Mouse (Mus musculus) bone marrow, adult 2 months (tissue): Measurements from ENCODE around the gene Auts2. TPM values are rescaled to one million over a fixed set of nuclear protein-coding genes. Genes with fewer than 3 reads are reported as not detected.

Experiments used
- H3K27ac ChIP-seq: fragments of 200-500 bp; 2 replicates; pipeline ENCODE4 v1.5.1; 2012; ENCODE audit warnings: low read depth, mild to moderate bottlenecking, control low read depth, inconsistent platforms, low read length; ENCODE audit not compliant: control insufficient read depth, poor library complexity, insufficient read depth
- H3K4me1 ChIP-seq: fragments of 200-500 bp; 2 replicates; pipeline ENCODE4 v1.6.1; 2011; ENCODE audit warnings: low read length; ENCODE audit not compliant: control insufficient read depth, insufficient read depth
- H3K4me3 ChIP-seq: fragments of 200-500 bp; replicated peaks from 2 replicates; pipeline ENCODE3; 2011; ENCODE audit warnings: mild to moderate bottlenecking, low read depth, low read length, control low read depth; ENCODE audit not compliant: control insufficient read depth
- CTCF ChIP-seq: fragments of 200-500 bp; IDR thresholded peaks from 2 replicates; pipeline ENCODE4 v1.5.1; 2011; ENCODE audit warnings: low read length, control low read depth; ENCODE audit not compliant: control insufficient read depth, insufficient read depth
- POLR2A ChIP-seq: fragments of 200-500 bp; IDR thresholded peaks from 2 replicates; pipeline ENCODE4 v1.6.1; 2011; ENCODE audit warnings: low read depth, mild to moderate bottlenecking, control low read depth, low read length, borderline replicate concordance; ENCODE audit not compliant: control insufficient read depth
- WGBS: fragments of 180-500 bp; shearing (Covaris S2); methylation state at CpG from one replicate; pipeline ENCODE4 v1.1.7; 2018; 5-methylcytosine and 5-hydroxymethylcytosine counted together
- polyA plus RNA-seq: library from polyadenylated mRNA; stranded (reverse); fragments of >200 nt; gene quantifications from 2 replicates; pipeline ENCODE4 v1.2.4, GENCODE M21; 2011; ENCODE audit warnings: low replicate concordance; ENCODE audit not compliant: missing spikeins, insufficient read depth, insufficient read length

Gene Auts2
- polyA plus RNA-seq, 1 experiment, result 1.5 TPM

DNA sequence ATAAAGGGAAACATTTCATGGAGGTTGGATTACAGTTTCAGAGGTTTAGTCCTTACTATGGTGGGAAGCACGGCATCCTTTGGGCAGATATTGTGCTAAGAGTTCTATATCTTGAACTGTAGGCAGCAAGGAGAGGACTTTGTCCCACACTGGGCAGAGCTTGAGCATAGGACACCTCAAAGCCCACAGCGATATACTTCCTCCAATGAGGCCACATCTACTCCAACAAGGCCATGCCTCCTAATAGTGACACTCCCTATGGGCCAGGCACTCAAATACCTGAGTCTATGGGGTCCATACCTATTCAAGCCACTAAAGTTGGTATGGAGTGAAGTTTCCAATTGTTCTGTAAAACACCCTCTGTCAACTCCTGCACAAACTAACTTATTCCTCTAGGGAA, 106.7 kb downstream of the Auts2 start:
- TF ChIP-seq CTCF (no peak), POLR2A (no peak)
- Histone ChIP-seq H3K27ac (no peak overlapping the region), H3K4me1 (no peaks in the 10 kb centered on the region), H3K4me3 (no peak overlapping the region)
- 71% methylated on average over 2 of the region's 2 CpGs for WGBS

DNA sequence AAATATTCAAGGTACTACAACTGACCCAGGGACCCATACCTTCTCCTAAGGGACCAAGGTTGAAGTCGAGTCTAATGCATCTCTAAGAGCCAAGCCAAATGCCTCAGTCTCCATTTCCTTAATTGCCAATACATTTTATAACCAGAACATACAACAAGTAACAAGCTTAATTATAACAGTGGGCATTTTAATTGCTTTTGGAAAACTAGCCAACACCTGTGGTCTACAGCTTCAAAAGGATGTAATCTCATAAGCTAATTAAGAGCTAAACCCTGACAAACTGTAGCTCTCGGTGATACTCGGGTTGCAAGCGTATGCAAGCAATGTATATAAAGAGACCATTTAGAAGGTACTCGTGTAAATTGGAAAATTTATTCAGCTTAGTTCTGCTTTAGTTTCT, 107.7 kb downstream of the Auts2 start:
- TF ChIP-seq CTCF (no peak), POLR2A (no peak)
- H3K27ac ChIP-seq, result no peak overlapping the region
- no peak overlapping the region for H3K4me3 ChIP-seq
- WGBS, result 86% methylated on average over 5 of the region's 5 CpGs
- no peaks in the 10 kb centered on the region for H3K4me1 ChIP-seq

DNA sequence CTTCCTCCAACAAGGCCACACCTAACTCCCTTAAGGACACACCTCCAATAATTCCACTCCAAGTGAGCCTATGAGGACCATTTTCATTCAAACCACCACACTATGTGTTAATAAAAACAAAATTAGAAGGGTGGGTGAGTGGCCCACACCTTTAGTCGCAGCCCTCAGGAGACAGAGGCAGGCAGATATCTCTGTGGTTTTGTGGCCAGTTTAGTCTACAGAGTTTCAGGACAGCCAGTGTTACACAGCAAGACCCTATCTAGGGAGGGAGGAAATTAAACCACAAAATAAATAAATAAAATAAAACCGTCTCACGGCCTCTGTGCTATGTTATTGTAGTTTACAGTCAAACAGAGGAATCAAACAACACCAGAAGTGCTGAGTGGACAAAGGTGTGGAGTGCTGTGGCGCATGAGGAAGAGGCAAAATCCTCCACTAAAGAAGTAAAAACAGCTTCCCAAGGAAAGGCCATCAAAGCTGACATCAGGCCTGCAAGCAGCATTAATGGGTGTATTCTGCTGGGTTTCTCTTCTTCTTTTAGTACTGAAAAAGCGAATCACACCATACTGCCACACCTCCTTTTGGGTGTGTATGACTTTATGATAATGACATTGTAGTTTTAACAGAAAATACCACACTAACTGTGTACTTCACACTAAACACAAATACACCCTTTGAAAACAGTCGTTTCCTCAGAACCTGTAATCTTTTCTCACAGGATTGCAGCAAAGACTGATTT, 109.6 kb downstream of the Auts2 start:
- WGBS, result 54% methylated on average over 6 of the region's 6 CpGs
- Histone ChIP-seq H3K4me1 (no peaks in the 10 kb centered on the region), H3K4me3 (no peak overlapping the region), H3K27ac (no peak overlapping the region)
- TF ChIP-seq CTCF (no peak), POLR2A (no peak)

DNA sequence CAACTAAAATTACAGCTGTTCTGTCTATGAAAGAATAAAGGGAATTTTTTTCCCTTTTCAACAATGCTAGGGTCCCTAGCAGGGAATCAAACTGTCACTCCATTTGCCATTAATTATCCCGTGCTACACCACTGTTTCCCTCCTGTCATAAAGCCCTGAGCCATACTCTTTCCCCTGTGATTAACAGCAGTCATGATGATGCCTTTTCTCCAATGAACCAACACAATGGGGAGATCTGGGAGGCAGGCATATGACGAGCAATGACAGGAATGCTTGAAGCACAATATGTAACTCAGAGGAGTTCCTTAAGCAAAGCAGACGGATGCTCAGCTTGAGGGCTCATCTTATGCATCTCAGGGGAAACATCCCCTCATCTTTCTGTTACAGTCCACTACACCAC, 113.8 kb downstream of the Auts2 start:
- no peak overlapping the region for H3K27ac ChIP-seq
- TF ChIP-seq CTCF (no peak), POLR2A (no peak)
- WGBS, result 80% methylated on average over 3 of the region's 3 CpGs
- H3K4me1 ChIP-seq, result no peaks in the 10 kb centered on the region; the same call in 1 of the 2 replicates
- no peak overlapping the region for H3K4me3 ChIP-seq

DNA sequence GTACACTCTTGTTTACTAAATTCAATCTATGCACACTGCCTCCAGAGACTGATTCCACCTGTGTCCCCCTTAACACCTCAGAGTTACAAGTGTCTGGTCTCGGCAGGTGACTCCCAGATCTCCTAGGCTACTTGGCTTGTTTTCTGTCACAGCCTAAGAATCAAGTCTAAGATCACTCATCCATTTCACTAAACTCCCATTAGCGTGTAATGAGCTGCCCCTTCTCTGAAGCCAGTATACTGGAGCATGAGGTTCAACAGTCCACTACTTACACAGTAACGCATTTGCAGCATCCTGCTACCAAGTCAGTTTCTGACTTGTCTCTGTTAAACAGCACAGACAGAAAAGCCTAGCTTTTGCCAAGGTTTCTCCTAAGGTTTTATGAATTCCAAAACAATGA, 116.8 kb downstream of the Auts2 start:
- WGBS, result 77% methylated on average over 3 of the region's 3 CpGs
- Histone ChIP-seq H3K4me1 (no peaks in the 10 kb centered on the region; the same call in 1 of the 2 replicates), H3K4me3 (no peak overlapping the region), H3K27ac (no peak overlapping the region)
- TF ChIP-seq CTCF (no peak), POLR2A (no peak)

DNA sequence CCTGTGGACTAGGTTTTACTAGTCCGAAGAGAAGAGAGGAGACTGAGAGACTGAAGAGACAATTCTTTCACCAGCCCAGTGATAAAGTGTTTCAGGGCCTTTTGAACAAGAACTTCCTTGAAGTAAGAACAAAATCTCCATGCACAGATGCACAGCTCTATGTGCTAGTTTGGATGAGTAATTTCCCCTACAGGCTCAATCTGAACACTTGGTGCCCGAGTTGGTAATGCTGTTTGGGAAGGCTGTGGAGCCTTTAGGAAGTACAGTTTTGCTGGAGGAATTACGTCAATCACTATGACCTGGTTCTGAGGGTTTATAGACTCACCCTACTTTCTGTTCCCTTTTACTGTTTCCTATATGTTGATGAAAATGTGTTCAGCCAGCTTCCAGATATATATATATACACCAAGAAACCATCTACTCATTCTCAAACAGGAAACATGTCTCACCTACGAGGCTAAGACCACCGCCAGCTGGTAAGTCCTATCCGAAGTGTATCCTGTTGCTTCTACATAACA, 117.3 kb downstream of the Auts2 start:
- Histone ChIP-seq H3K4me1 (no peaks in the 10 kb centered on the region; the same call in 1 of the 2 replicates), H3K4me3 (no peak overlapping the region), H3K27ac (no peak overlapping the region)
- no peak for TF ChIP-seq CTCF
- TF ChIP-seq POLR2A, result no peak
- WGBS, result 47% methylated on average over 6 of the region's 6 CpGs

DNA sequence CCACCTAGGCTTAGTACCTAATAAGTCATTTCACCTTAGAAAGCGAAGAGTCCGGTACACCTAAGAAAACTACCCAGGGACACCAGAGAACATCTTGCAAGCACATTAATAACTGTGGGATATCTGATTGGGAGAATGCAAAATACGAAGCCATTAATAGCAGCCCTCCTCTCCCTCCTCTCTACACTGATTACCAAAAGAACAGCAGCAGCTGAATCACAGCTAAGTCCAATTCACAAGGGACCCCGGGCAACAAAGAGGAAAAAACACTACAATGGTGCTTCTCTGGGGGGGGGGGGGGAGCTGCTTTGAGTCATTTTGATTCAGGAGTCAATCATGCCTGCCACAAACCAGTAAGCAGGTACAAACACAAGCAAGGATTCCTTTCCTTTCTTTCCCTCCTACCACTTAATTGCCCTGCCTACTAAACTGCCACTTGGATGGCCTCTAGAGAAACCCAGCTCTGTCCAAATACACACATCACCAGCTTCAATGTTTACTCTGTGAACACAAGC, 132.7 kb downstream of the Auts2 start:
- TF ChIP-seq CTCF (no peak), POLR2A (no peak)

DNA sequence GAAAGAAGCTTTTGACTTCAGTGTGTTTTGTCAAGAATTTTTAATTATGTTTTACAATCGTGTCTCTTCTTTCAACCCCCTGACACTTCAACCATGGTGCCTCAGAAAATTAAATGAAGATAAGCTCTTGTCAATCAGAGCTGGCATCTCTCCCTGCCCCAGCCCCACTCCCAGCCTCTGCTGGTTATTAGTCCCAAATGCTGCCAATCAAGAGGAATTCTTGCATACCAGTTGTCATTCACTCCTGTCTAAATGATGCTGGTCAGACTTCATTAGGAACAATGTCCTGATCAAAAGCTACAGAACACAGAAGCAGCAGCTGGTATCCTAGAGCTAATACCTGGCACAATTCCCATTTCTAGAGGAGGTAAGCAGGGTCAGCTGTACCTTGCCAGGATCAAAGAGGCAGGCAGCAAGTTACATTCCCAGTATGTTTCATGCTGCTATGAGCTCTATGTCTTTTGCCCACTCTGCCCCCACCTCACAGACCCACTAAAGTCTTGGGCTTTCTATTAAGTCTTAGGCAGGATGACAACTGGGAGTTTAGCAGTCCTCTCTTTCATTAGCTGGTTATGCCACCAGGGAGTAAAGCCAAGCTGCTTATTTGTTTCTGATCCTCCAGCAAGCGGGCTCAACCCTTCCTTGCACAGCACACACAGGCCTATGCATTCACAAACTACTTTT, 134.1 kb downstream of the Auts2 start:
- no peaks in the 10 kb centered on the region for H3K4me1 ChIP-seq
- H3K27ac ChIP-seq, result no peak overlapping the region
- TF ChIP-seq POLR2A, result no peak
- no peak for TF ChIP-seq CTCF
- no peak overlapping the region for H3K4me3 ChIP-seq
- WGBS, result 74% methylated on average over 2 of the region's 2 CpGs

More for the DNA sequence above, 132.7 kb downstream of the Auts2 start:
- no peaks in the 10 kb centered on the region for H3K4me1 ChIP-seq
- H3K4me3 ChIP-seq, result no peak overlapping the region
- H3K27ac ChIP-seq, result no peak overlapping the region
- 72% methylated on average over 4 of the region's 4 CpGs for WGBS
